Mouse (Mus musculus): ENCODE measurements around the gene Ebf1.

GRCm38 (mm10) chr11:44744446-44744845 is 127.3 kb downstream of the Ebf1 start:
- TF ChIP-seq CTCF (IDR thresholded peaks at IDR 0.05; ENCODE audit: low read depth, low read length) = no peak
- TF ChIP-seq POLR2A (IDR thresholded peaks at IDR 0.05; ENCODE audit: insufficient read depth, low read length) = no peak
- no peak for TF ChIP-seq EP300 (IDR thresholded peaks at IDR 0.05; ENCODE audit: insufficient read depth, low read depth, low read length)
